ENCODE assay signal across 14 mouse cellular contexts in genomic region chr5:72896478-72897279, GRCm38 (mm10). TPM values are rescaled to one million over a fixed set of nuclear protein-coding genes. Genes with fewer than 3 reads are reported as not detected.
A peak's percentile ranks its signal among the peaks of the same experiment; 100 is the strongest.
DNase-seq lines count a peak whose midpoint lies in the region; ATAC-seq and TF ChIP-seq lines count a peak whose summit lies in the region.
"Had no signal": no experiment of that assay in that cellular context is flagged by ENCODE, and none has a peak within 500 bp of the region (broad histone marks: within the 10 kb centered on the region; RNA-seq: fewer than 3 reads in every experiment).

No protein-coding gene starts in this region.

- peak; percentile 33 for DNase-seq in kidney, adult 9 months
- peak; percentile 48 to 73 for DNase-seq in heart, adult 2 months
- peak; percentile 37 to 58 for DNase-seq in heart, postnatal 36 days
- no peak for DNase-seq in left cerebral cortex, adult 11 months (ENCODE audit: low spot score)
- DNase-seq in left cerebral cortex, adult 18-20 months (ENCODE audit: low spot score in 2 of 2) = no peak
- no peak for DNase-seq in MN1 (ENCODE audit: low spot score)
- DNase-seq: cerebellum, adult 8-10 months; gastrocnemius, postnatal 14 days; spleen, adult 18-20 months; thymus, adult 18-20 months had no signal

- TF ChIP-seq EP300 in heart, adult 2 months (IDR thresholded peaks at IDR 0.05; ENCODE audit: insufficient read depth, low read depth, low read length) = peak; percentile 91

- no peak overlapping the region for H3K4me2 ChIP-seq in kidney, embryonic 15.5 days
- H3K4me2 ChIP-seq: forebrain, embryonic 13.5 days had no signal

- no peak overlapping the region for H3K4me3 ChIP-seq in kidney, embryonic 15.5 days (replicated peaks)
- H3K4me3 ChIP-seq in heart, adult 2 months = no peak overlapping the region
- H3K4me3 ChIP-seq: forebrain, embryonic 13.5 days had no signal

- no peak overlapping the region for H3K9ac ChIP-seq in kidney, embryonic 15.5 days
- H3K9ac ChIP-seq in heart, adult 2 months (ENCODE audit: low read depth, low read length) = no peak overlapping the region
- H3K9ac ChIP-seq: forebrain, embryonic 13.5 days had no signal

- no peaks in the 10 kb centered on the region for H3K27me3 ChIP-seq in kidney, embryonic 15.5 days
- H3K27me3 ChIP-seq in heart, adult 2 months (ENCODE audit: control insufficient read depth, insufficient read depth, low read length) = no peaks in the 10 kb centered on the region
- H3K27me3 ChIP-seq: forebrain, embryonic 13.5 days had no signal

- intact Hi-C loops in heart, adult 2 months (cut with DNase I) = loop anchor here (2.0 kb wide), 1 partner anchor 18 kb away; the partner anchor contains the start of gene Slain2
- intact Hi-C loops in heart, postnatal 36 days (cut with DNase I) = loop anchor here (2.0 kb wide), 1 partner anchor 18 kb away; the partner anchor contains the start of gene Slain2

- ATAC-seq in kidney, embryonic 15.5 days (replicated peaks; ENCODE audit: low FRiP score) = no peak
- peak; percentile 55 for ATAC-seq in megakaryocyte-erythroid progenitor cell, adult 5-6 weeks (replicated peaks; ENCODE audit: low FRiP score, low TSS enrichment, poor library complexity, severe bottlenecking)
- ATAC-seq: forebrain, embryonic 13.5 days; intestine, embryonic 16.5 days had no signal

- no peaks in the 10 kb centered on the region for H3K36me3 ChIP-seq in kidney, embryonic 15.5 days
- peaks cover 3% of the 10 kb centered on the region; the same call in 1 of the 2 replicates for H3K36me3 ChIP-seq in heart, adult 2 months (ENCODE audit: control insufficient read depth, insufficient read depth, low read length)

- H3K27ac ChIP-seq in kidney, embryonic 15.5 days = no peak overlapping the region
- H3K27ac ChIP-seq in heart, adult 2 months = peak overlapping the region; percentile 82
- H3K27ac ChIP-seq: forebrain, embryonic 13.5 days had no signal

- no peaks in the 10 kb centered on the region for H3K79me2 ChIP-seq in heart, adult 2 months (replicated peaks; ENCODE audit: control insufficient read depth, insufficient read depth, low read length)

- WGBS in kidney, embryonic 15.5 days = 72% methylated on average over 18 of the region's 18 CpGs
- 12% methylated on average over 18 of the region's 18 CpGs for WGBS in heart, adult 2 months

- H3K4me1 ChIP-seq in kidney, embryonic 15.5 days = peaks cover 5% of the 10 kb centered on the region
- H3K4me1 ChIP-seq in heart, adult 2 months (ENCODE audit: control insufficient read depth, insufficient read depth, low read length) = peaks cover 10% of the 10 kb centered on the region
- H3K4me1 ChIP-seq: forebrain, embryonic 13.5 days had no signal

- no peak for TF ChIP-seq POLR2A in heart, adult 2 months (IDR thresholded peaks at IDR 0.05; ENCODE audit: insufficient read depth, low read depth, low read length)

- TF ChIP-seq CTCF in heart, adult 2 months (IDR thresholded peaks at IDR 0.05) = no peak

- no peaks in the 10 kb centered on the region for H3K9me3 ChIP-seq in kidney, embryonic 15.5 days (replicated peaks)
- H3K9me3 ChIP-seq: forebrain, embryonic 13.5 days had no signal

RNA-seq across cellular contexts. Expression of gene Slain2, which starts 17.4 kb away (rescaled TPM):
- polyA plus RNA-seq in kidney, embryonic 15.5 days (2015; fragmentation: Nextera tagmentation; extraction: Ambion mirVana) = 14.1 and 15.1 TPM in 2 replicates
- 100 to 1,000 TPM; 149 to 186 TPM for total RNA-seq in heart, adult 2 months (2021)
- polyA plus RNA-seq in heart, adult 2 months (2012; rRNA removed) = 53.7 and 84.5 TPM in 2 replicates
- 100 to 1,000 TPM; 145 to 163 TPM for total RNA-seq in heart, postnatal 36 days (2021)
- 19.2 and 19.6 TPM in 2 replicates for total RNA-seq in megakaryocyte-erythroid progenitor cell, adult 5-6 weeks (2014; fragmentation: Nextera tagmentation)
- 28.2 and 34.4 TPM in 2 replicates for total RNA-seq in megakaryocyte-erythroid progenitor cell, adult 5-6 weeks (2017)
- 10 to 100 TPM; 21.9 to 25.3 TPM for total RNA-seq in left cerebral cortex, adult 18-20 months (2021)

RNA-seq across cellular contexts. Expression of gene Tec, which starts 28.4 kb away (rescaled TPM):
- 8.4 and 8.6 TPM in 2 replicates for polyA plus RNA-seq in kidney, embryonic 15.5 days (2015; fragmentation: Nextera tagmentation; extraction: Ambion mirVana)
- total RNA-seq in heart, adult 2 months (2021) = 10 to 100 TPM; 12.8 to 13.8 TPM
- polyA plus RNA-seq in heart, adult 2 months (2012; rRNA removed) = 5.7 and 9.3 TPM in 2 replicates
- 10 to 100 TPM; 11.0 to 16.9 TPM for total RNA-seq in heart, postnatal 36 days (2021)
- total RNA-seq in megakaryocyte-erythroid progenitor cell, adult 5-6 weeks (2014; fragmentation: Nextera tagmentation) = 4.8 and 10.0 TPM in 2 replicates
- total RNA-seq in megakaryocyte-erythroid progenitor cell, adult 5-6 weeks (2017) = 16.3 and 21.6 TPM in 2 replicates
- 1 to 10 TPM; 2.4 to 3.0 TPM for total RNA-seq in left cerebral cortex, adult 18-20 months (2021)

Comparison
In these comparisons a context has a peak if more than half of its experiments do, and no peak if none do; other contexts are left out.
1. DNase-seq: peak in kidney, adult 9 months (single experiment), heart, adult 2 months (2 of 2) and heart, postnatal 36 days (2 of 2); none in left cerebral cortex, adult 11 months (single experiment), left cerebral cortex, adult 18-20 months (0 of 2) and MN1 (single experiment).
2. RNA of gene Slain2, which starts 17.4 kb away (total RNA-seq): 149 to 186 TPM in heart, adult 2 months and 145 to 163 TPM in heart, postnatal 36 days; 19.2 to 34.4 TPM in megakaryocyte-erythroid progenitor cell, adult 5-6 weeks and 21.9 to 25.3 TPM in left cerebral cortex, adult 18-20 months; every median in the first group is over 4 times any median in the second.